Mouse (Mus musculus): ENCODE results near the gene Chn2. TPM values are rescaled to one million over a fixed set of nuclear protein-coding genes. Genes with fewer than 3 reads are reported as not detected.

Gene Chn2
- total RNA-seq, 2 experiments from 2014 or later, result 22.9 to 24.9 TPM

DNA sequence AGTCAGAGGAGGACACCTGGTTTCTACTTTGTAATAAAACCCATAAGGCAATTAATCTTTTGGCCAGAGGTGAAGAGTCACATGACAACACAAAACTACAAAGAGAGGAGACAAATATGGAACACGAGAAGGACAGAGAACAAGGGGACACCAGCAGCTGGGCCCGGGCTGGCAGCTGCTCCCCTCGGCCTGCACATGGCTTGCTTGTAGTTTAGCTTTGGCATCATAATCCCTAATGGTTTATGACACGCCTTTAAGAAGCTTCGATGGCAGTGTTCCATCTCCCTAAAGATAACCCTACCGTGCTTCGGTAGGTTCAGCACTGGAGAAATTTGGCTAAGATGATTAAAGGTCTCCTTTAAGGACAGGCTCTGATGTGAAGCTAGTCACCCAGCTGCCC lies 225.2 kb downstream of the Chn2 start:
- no peak for DNase-seq (ENCODE audit: extremely low spot score in 1 of 2, low spot score in 1 of 2)

DNA sequence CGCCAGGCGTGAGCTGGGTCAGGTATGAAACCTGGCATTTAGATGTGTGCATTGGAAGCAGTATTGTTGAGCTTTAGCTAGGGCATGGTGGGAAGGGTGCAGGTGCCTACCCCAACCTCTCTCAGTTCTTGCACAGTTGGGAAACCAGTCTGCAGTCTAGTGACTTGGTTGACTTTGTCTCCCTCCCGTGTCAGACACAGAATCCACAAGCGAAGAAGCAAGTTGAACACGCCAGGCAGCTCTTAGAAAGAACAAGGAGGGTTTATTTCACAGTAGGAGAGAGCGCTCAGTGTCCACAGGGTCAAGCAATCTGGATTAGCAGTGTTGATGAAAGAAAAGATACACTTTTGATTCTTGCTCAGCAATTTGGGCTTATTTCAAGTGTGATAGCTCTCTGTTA lies 226.0 kb downstream of the Chn2 start:
- no peak for DNase-seq (ENCODE audit: extremely low spot score in 1 of 2, low spot score in 1 of 2)

DNA sequence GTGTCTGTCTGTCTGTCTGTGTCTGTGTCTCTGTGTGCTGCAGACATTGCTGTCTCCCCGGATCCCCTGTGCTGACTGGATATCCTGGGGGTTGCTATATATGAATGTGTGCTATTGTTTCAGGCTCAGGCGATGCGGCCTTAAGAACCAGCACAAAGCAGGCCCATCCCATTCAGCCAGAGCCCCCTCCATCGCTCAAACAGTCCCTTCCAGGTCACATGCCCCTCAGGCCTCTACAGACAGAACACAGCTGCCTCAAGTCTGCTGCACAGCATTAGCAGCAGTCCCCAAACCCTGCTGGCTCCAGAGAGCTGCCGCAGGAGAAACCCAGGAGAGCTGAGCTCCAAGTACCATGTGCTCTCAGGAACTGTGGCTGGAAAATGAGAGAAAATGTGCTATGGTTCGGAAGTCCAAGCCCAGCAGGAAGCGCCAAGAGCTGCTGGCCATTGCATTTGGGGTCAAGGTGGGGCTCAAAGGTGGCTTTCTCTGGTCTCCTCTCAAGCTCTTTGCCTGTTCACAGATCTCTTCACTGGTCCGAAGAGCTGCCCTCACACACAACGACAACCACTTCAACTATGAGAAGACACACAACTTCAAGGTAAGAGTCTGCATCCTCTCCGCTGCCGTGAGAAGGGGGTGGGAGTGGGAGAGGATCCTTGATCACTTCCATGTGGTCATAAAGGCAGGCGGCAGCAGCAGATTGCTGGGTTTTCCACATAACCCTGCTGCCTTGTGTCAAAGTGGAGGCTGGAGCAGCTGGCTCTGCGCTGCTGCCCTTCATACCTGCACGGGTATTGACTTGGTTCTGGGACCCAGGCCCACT lies 233.4 kb downstream of the Chn2 start:
- DNase-seq (ENCODE audit: extremely low spot score in 1 of 2, low spot score in 1 of 2), result no peak

DNA sequence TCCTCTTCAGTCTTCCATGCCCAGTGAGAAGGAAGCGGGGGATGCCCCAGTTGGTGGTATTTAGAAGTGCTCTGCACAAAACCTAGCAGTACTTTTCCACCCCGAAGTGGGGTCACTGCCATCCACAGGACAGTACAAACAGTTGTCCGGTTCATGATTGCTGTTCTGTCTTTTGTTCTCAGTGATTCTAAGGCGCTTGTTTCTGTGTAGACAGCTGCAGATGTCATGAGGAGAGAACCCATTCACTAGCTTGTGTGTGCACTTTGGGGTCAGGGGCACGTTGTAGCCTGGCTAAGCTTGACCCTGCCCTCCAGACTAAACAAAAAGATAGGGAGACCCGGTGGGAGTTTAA lies 234.0 kb downstream of the Chn2 start:
- no peak for DNase-seq (ENCODE audit: extremely low spot score in 1 of 2, low spot score in 1 of 2)

DNA sequence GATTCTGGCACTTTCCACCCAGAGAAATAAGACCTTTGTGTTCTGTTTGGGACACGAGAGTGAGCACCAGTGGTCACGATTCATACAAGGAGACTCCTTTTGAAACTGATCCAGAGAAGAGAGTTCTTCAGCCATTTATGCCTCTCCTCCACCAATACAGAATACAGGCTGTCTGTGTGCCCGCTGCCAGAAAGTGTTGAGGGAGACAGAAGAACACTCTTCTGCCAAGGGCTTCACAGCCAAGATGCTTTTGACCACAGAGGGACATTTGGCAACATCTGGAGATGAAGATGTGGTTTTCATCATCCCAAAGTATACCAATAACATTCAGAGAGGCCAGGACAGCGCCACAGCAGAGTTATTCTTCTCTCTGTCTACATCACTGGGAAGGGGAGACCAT lies 237.9 kb downstream of the Chn2 start:
- no peak for DNase-seq (ENCODE audit: extremely low spot score in 1 of 2, low spot score in 1 of 2)

DNA sequence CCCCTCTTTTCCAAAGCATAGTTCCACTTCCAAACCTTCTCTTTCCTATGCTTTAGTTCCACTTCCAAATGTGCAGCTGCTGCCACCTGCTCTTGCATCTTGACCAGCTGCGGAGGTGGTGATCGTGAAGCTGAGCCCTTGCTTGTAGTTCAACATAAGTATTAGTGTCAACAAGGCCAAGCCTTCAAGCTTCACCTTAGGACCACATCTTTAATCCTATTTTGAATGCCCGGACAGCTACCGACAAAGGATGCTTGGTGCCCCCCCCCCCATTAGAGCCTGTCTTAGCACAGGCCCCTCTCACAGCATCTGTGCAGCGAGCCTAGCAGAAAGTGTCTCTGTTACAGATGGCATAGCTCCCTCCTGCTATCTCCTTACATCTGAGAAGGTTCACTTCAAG lies 238.5 kb downstream of the Chn2 start:
- no peak for DNase-seq (ENCODE audit: extremely low spot score in 1 of 2, low spot score in 1 of 2)

DNA sequence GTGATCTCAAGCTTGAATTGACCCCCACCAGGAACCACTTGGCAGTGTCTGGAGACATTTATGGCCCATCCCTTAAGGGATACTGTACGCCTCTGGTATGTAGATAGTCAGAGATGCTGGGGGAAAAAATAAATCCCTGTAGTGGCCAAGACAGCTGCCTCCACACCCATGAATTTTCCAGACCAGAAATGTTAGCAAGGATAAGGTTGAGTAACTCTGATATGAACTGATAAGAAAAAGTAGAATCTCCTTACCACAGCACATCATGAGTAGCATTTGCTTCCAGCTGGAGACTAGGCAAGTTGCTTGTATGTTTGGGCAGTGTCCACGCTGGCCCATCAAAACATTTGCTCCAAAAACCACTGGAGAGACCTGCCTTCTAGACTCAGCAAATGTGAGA lies 239.3 kb downstream of the Chn2 start:
- DNase-seq (ENCODE audit: extremely low spot score in 1 of 2, low spot score in 1 of 2), result no peak

DNA sequence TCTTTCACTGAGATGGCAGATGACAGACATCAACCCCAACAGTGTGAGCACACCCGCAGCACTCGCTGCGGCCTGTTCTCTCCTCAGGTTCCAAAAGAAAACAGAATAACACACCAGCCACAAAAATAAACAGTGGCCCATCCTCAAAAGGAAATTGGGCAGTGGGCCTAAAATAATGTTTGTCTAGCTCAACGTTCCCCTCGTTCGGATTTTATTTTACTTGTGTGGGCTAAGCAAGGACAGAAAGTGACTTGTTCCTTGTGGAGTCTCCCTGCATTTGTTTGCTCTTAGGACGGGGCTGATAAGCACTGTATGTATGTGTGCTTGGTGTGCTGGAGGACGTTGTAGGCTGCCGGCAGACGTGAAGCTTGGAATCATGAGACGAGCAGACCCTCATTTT lies 240.0 kb downstream of the Chn2 start:
- DNase-seq (ENCODE audit: extremely low spot score in 1 of 2, low spot score in 1 of 2), result no peak

DNA sequence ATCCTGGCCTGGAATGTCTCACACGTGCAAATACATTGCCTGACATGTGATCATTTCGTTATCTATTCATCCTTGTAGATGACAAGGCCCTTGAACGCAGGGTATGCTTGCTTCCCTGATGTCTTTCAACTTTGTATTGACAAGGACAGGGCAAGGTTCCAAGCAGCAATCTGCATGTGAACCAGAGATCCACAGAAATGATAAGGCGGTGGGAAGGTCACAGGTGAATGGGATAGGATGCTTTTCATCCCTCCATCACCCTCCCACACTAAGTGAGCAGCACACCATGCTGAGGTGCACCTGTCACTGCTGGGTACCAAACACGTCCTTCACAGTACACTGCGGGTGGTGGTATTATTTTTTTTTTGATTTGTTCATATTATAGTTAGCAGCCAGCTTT lies 240.9 kb downstream of the Chn2 start:
- DNase-seq (ENCODE audit: extremely low spot score in 1 of 2, low spot score in 1 of 2), result no peak

DNA sequence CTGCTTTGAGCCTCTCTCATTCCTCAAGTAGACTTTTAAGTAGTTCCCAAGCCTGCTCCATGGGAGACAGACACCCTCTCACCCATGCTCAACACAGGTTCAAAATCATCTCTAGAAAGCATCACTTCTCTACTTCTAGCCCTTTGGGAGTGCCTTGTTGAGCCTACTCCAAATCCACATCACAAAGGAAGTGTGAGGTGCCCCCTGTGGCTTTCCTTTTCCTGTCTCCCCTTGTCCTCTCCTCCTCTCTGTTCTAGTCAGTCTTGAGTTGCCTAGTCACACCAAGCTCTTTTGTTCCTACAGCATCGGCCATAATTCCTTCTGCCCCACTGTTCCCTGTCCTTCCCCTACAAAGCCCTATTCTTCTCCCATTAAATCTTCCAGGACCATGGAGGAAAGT lies 243.9 kb downstream of the Chn2 start:
- DNase-seq (ENCODE audit: extremely low spot score in 1 of 2, low spot score in 1 of 2), result no peak

DNA sequence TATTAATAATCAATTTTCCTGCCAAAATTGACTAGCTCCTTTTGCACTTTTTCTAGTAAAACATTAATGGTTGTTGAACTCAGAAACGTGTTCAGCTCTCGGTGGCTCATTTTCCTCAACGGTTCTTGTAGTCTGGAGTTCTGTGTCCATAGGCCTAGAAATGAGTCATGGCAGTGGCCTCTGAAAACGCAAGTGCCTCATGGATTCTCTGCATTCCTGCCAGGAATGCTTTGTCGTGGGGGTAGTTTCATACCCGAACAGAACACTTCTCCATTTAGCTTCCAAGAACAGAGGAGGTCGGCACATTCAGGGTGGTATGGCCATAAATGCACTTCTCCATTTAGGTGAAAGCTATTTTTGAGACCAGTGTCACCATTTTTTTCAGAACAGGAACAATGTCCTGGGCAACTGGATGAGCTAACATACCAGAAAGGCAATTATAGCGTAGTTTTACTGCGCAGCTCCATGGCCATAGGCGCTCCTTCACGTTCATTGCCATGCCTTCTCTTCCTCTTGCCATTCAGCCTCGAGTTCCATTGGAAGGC lies 244.9 kb downstream of the Chn2 start:
- DNase-seq (ENCODE audit: extremely low spot score in 1 of 2, low spot score in 1 of 2), result no peak

DNA sequence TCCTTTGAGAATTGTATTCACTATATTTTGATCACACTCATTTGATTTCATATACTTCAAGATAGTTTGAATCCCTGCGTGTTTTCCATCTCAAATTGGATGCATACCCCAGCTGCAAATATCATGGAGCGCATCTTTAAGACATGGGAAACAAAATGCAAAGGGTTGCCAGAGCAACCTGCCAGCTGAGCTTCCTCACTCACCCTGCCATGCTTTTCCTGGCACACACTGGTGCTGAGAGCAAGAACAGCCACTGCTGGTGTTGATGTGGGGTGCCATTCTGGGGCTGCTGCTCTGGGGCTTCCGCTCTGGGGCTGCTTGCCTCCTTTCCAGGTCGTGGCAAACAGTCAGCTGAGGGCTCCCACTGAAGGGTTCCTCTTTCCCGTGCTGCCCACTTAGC lies 247.5 kb downstream of the Chn2 start:
- no peak for DNase-seq (ENCODE audit: extremely low spot score in 1 of 2, low spot score in 1 of 2)

DNA sequence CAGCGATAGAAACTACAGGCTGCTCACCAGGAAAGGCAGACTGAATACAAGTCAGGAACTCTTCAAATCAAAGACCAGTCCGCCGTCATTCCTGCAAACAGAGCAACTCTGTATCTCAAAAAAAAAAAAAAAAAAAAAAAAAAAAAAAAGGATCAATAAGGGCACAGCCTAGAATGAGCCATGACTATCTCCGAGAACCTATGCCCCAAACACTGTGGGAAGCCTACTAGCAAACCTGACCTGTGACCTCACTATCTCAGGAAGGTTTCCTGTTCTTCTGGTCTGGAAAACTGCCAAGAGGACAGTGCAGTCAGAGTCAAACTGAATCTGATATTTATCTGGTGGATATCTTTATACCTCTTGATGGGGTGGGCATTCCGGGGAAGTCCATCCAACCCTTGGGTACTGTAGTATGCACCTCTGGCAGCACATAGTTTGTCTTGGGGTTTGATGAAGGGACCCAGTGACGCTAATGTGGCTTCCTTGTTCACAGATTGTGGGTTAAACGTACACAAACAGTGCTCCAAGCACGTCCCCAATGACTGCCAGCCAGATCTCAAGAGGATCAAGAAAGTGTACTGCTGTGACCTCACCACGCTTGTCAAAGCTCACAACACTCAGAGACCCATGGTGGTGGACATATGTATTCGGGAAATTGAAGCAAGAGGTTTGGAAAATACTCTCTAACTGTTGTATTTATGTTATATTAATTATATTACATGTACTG lies 250.6 kb downstream of the Chn2 start:
- no peak for DNase-seq (ENCODE audit: extremely low spot score in 1 of 2, low spot score in 1 of 2)

DNA sequence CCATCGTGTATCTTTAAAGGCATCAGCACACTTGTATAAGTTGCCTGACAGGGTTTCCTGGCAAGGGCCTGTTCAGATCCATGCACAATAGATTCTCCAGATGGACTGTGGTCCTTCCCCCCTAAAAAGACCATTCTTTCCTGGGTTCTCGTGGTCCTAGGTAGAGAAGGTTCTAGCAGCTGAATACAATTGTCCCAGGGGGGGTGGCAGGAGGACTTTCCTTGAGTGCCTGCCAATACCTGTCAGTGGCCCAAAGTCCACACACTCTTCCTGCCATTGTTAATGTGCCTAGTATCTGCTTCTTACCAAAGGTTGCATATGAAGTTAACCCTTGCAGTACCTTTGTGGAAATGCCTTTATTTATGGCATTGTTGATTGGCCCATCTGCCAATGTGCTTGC lies 257.9 kb downstream of the Chn2 start:
- no peak for DNase-seq (ENCODE audit: extremely low spot score in 1 of 2, low spot score in 1 of 2)

DNA sequence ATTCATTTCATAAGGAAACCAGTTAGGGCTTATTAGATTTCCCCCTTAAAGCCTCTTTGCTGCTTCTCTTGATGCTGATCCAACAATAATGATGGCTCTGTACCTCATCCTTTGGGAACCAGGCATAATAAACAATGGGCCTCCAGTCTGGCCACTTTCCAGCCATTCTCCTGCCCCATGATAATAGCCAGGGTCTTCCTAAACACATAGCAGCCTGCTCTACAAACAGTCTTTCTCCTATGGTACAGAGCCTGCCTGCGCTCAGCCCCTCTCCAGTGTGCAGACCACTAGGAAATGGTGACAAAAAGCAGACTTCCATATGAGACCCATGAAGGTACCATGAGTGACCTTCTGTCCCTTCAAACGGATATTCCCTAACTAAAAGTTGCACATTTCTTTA lies 260.1 kb downstream of the Chn2 start:
- no peak for DNase-seq (ENCODE audit: extremely low spot score in 1 of 2, low spot score in 1 of 2)

DNA sequence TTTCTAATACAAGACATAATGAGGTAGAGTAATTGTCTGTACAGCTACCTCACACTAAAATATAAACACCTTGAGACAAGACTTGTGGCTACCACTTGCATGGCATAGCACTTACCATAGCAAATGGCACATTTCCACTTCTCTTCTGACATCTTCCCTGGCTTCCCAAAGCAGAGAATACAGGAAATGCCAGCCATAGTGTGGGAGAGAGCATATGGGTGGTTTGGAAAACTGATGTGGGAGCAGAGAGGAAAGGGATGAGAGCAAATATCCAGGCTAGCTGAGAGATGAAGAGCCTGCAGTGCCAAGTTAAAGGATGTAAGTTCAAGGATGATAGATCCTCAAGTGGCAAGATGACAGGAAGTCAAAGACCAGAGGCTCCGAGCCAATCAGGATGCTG lies 266.4 kb downstream of the Chn2 start:
- DNase-seq (ENCODE audit: extremely low spot score in 1 of 2, low spot score in 1 of 2), result no peak

DNA sequence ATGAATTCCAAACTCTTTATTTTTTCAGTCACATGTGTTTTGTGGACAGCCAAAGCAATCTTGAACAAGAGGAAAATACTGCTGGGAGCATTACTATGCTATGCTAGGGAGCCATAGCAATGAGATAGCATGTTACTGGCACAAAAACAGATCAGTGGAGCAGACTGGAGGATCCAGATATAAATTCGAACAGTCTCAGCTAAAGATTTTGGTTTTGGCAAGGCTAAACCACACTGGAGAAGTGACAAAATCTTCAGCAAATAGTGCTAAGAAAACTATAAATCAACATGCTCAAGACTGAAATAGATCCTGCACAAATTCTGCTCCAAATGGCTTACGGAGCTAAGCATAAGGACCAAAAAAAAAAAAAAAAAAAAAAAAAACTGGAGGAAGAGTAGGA lies 273.7 kb downstream of the Chn2 start:
- DNase-seq (ENCODE audit: extremely low spot score in 1 of 2, low spot score in 1 of 2), result no peak

DNA sequence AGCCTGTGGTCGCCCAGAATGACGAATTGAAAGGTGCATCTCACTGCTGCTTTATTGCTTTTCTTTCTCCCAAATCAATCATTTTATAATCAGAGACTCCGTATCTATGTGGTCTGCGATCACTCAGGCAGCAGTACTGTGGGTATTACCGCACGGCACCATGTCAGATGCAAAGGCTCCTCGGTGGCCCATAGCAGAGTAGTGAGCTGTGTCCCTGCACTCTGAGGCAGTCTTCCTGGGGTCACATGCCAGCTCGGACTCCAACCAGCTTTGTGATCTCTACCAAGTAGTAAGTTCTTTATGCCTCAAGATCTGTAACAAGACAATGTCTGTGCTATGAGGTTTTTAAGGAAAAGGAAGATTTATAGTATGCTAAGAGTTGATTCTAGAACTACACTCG lies 279.3 kb downstream of the Chn2 start:
- DNase-seq (ENCODE audit: extremely low spot score in 1 of 2, low spot score in 1 of 2), result no peak

DNA sequence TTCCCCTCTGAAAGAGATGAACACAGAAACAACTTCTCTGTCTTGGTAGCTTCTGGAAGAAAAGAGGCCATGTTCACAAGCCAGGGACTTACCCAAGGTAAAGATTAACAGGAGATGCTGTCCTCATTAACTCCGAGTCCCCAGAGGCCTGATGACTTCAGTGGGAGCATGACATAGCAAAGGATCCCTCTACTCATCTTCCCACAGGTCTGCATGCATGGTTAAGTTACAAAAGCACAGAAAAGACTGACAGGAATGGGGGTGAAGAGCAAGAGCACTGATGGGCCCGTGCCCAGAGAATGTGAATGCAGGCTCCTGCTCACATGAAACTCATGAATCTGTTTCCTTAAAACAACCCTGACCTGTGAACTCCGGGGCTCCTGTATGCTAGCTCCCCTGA lies 279.8 kb downstream of the Chn2 start:
- no peak for DNase-seq (ENCODE audit: extremely low spot score in 1 of 2, low spot score in 1 of 2)

DNA sequence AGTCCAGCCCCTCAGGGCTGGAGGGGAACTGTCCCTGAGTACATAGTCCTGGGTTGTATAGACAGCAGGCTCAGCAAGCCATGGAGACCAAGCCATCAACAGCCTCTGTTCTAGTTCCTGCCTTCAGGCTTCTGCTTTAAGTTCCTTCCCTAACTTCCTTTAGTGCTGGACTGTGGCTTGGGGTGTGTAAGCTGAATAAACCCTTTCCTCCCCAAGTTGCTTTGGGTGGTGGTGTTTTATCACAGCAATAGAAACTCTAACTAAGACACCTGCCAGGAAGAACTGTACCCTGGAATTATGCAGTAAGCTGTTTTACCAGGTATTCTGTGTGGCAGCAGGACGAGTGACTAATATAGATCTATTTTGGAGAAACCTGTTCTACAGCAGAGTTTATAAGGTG lies 280.9 kb downstream of the Chn2 start:
- no peak for DNase-seq (ENCODE audit: extremely low spot score in 1 of 2, low spot score in 1 of 2)

DNA sequence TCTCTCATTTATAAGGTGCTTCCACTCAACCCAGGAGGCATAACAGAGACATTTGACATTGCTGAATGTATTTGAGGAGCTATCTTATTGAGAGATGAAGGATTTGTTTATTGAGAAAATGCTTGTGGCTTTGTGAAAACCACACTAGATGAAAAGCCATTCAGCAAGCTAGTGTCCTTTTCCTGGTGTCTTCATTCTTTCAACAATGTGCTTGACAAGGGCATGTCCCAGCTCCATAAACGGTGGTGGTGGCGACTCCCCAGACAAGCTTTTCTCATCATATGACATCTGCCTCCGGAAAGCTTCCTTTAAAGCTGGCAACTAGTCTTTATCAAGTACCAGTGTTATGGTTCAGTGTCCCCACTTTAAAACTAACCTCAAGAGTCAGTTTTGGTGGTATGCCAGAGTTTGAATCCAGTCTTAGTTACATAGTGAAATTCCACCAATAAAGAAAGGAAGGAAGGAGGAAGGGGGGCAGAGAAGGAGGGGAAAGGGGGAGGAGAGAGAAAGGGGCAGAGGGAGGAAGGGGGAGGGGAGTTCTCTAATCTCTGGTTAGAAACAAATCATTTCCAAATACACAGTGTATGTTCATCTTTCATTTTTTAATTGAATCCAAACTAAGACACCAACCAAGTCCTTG lies 286.0 kb downstream of the Chn2 start, which contains the start of gene Prr15:
Gene Prr15, plus strand, starts transcription at position 590 of the 640 bp plus-strand sequence.
- DNase-seq (ENCODE audit: extremely low spot score in 1 of 2, low spot score in 1 of 2), result no peak

Measured in layer of hippocampus, postnatal 25 days (tissue).